Mouse (Mus musculus): ENCODE results near the gene Sdccag8. TPM values are rescaled to one million over a fixed set of nuclear protein-coding genes. Genes with fewer than 3 reads are reported as not detected.
A peak's percentile ranks its signal among the peaks of the same experiment; 100 is the strongest.

Sdccag8 gene
- polyA plus RNA-seq, 1 experiment from 2014 or later: 15.2 TPM

GRCm38 (mm10) chr1:176848613-176849290, 34.3 kb downstream of the Sdccag8 start:
- Histone ChIP-seq H3K27me3 (no peaks in the 10 kb centered on the region), H3K4me2 (no peak overlapping the region), H3K9ac (no peak overlapping the region), H3K4me1 (peaks cover 13% of the 10 kb centered on the region; the same call in 1 of the 2 replicates), H3K27ac (peak overlapping the region; percentile 54; the same call in 1 of the 2 replicates), H3K36me3 (peaks cover 19% of the 10 kb centered on the region; the same call in 1 of the 2 replicates), H3K4me3 (no peak overlapping the region), H3K9me3 (no peaks in the 10 kb centered on the region)
- ATAC-seq (ENCODE audit: insufficient number of reproducible peaks, low FRiP score, low TSS enrichment, low read depth): no peak
- WGBS: 51% methylated on average over 11 of the region's 11 CpGs

DNA sequence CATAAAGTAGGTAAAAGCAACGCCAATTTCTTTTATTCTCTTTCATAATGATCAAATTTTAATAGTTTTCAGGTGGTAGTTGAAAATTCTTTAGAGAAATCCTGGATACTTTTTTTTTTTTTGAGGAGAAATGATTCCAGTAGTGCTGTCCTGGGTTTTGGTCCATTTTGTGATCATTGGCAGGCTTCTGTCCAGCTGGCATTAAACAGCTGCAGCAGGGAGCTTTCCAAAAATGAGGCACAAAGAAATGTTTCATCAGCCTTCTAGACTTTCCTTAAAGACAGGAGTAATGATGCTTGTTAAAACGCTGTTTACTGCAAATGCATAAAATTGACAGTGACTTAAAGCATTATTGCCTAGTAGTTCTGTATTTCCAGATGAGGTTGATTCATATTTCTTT, 34.9 kb downstream of the Sdccag8 start:
- H3K4me2 ChIP-seq: no peak overlapping the region
- ATAC-seq (ENCODE audit: insufficient number of reproducible peaks, low FRiP score, low TSS enrichment, low read depth): no peak
- peaks cover 13% of the 10 kb centered on the region; the same call in 1 of the 2 replicates for H3K4me1 ChIP-seq
- H3K4me3 ChIP-seq: no peak overlapping the region
- no peak overlapping the region for H3K9ac ChIP-seq
- H3K27ac ChIP-seq: no peak overlapping the region
- H3K27me3 ChIP-seq: no peaks in the 10 kb centered on the region
- 49% methylated on average over 2 of the region's 2 CpGs for WGBS
- peaks cover 19% of the 10 kb centered on the region; the same call in 1 of the 2 replicates for H3K36me3 ChIP-seq
- no peaks in the 10 kb centered on the region for H3K9me3 ChIP-seq

DNA sequence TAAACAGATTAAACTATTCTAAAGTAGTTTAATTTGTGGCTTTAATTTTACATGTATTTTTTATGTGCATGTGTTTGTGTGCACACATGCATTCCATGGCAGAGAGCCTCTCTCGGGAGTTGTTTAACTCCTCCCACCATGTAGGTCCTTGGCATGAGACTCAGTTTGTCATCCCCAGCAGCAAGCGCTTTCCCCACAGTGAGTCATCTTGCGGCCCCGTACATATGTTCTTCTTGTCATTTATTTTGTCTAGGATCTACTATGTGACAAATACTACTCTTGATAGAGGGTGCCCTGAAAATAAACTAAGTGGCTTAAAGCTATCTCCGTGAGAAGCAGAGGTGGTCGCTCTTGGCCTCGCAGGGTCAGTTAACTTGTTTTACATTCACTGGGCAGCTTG, 36.9 kb downstream of the Sdccag8 start:
- H3K36me3 ChIP-seq: peaks cover 18% of the 10 kb centered on the region; the same call in 1 of the 2 replicates
- 90% methylated on average over 7 of the region's 7 CpGs for whole genome bisulfite sequencing
- ATAC-seq (ENCODE audit: insufficient number of reproducible peaks, low FRiP score, low TSS enrichment, low read depth): no peak
- no peak overlapping the region for H3K27ac ChIP-seq
- H3K9ac ChIP-seq: no peak overlapping the region
- H3K4me2 ChIP-seq: no peak overlapping the region
- H3K4me3 ChIP-seq: no peak overlapping the region
- H3K27me3 ChIP-seq: no peaks in the 10 kb centered on the region
- H3K4me1 ChIP-seq: peaks cover 13% of the 10 kb centered on the region; the same call in 1 of the 2 replicates
- H3K9me3 ChIP-seq: no peaks in the 10 kb centered on the region

DNA sequence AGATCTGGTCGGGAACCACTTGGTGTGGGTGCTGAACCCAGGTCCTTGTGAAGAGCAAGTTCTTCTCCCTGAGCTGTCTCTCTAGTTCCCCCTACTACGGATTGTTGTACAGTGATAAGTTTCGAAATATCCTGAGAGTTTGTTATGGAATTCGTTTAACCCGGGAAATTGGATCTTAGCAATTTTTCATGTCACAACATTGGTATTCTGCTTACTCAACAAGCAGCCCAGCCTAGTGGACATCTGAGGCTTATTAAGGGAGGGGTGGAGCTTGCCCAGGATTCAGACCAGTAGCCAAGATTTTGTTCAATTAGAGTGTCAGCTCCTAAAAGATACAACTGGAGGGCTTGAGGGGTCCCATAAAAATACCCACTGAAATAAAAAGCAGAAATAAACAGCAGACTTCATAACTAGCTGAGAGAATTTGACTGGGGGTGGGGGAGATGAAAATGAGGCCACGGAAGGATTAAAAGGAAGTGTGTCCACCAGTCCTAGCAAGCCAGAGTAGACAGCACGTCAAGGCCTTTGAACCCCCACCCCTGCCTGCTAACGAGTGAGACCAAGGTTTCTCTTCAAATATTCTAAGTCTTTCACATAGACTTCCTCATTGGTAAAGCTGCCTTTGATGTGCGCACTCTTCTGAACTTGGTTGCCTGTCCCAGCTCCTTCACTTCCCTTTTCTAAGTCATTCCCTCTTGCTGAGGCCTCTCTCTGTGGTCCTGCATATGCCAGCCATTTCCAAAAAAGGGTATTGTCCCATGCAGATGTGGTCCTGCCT, 38.5 kb downstream of the Sdccag8 start:
- ATAC-seq (ENCODE audit: insufficient number of reproducible peaks, low FRiP score, low TSS enrichment, low read depth): no peak
- peaks cover 15% of the 10 kb centered on the region; the same call in 1 of the 2 replicates for H3K36me3 ChIP-seq
- WGBS: 68% methylated on average over 9 of the region's 9 CpGs

GRCm38 (mm10) chr1:176861981-176862644, 47.7 kb downstream of the Sdccag8 start:
- Histone ChIP-seq H3K4me1 (0 out of 2 replicates have a peak, but pooled peaks cover 3% of the 10 kb centered on the region), H3K9ac (no peak overlapping the region), H3K27ac (no peak overlapping the region), H3K4me2 (no peak overlapping the region), H3K36me3 (no peaks in the 10 kb centered on the region), H3K27me3 (no peaks in the 10 kb centered on the region), H3K9me3 (no peaks in the 10 kb centered on the region), H3K4me3 (no peak overlapping the region)
- 54% methylated on average over 9 of the region's 9 CpGs for WGBS
- no peak for ATAC-seq (ENCODE audit: insufficient number of reproducible peaks, low FRiP score, low TSS enrichment, low read depth)

More for the DNA sequence above, 38.5 kb downstream of the Sdccag8 start:
- H3K4me1 ChIP-seq: peaks cover 13% of the 10 kb centered on the region; the same call in 1 of the 2 replicates
- H3K9ac ChIP-seq: no peak overlapping the region
- no peaks in the 10 kb centered on the region for H3K9me3 ChIP-seq
- no peaks in the 10 kb centered on the region for H3K27me3 ChIP-seq
- H3K4me3 ChIP-seq: no peak overlapping the region
- no peak overlapping the region for H3K4me2 ChIP-seq
- no peak overlapping the region for H3K27ac ChIP-seq

DNA sequence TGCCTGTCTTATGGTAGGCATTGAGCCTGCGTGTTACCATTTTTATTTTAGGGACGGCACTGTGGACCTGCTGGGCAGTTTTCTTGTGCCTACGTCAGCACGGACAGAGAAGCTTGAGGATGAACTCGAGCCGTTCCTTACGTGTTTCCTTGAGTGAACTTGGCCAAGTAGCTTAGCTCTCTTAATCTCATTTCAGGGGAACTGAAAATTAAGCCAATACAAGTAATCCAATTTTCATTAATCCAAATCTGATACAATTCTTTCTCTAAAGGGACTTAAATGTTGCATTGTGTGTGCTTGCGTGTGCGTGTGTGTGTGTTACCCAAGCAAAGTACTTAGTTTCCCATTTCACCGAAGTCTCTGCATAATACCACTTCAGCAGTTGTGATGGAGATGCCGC, 56.0 kb downstream of the Sdccag8 start:
- WGBS: 93% methylated on average over 11 of the region's 11 CpGs
- Histone ChIP-seq H3K4me1 (0 out of 2 replicates have a peak, but pooled peaks cover 3% of the 10 kb centered on the region), H3K4me2 (no peak overlapping the region), H3K36me3 (peaks cover 9% of the 10 kb centered on the region; the same call in 1 of the 2 replicates), H3K27ac (no peak overlapping the region), H3K9me3 (no peaks in the 10 kb centered on the region), H3K27me3 (no peaks in the 10 kb centered on the region; the same call in 1 of the 2 replicates), H3K4me3 (no peak overlapping the region), H3K9ac (no peak overlapping the region)
- no peak for ATAC-seq (ENCODE audit: insufficient number of reproducible peaks, low FRiP score, low TSS enrichment, low read depth)

DNA sequence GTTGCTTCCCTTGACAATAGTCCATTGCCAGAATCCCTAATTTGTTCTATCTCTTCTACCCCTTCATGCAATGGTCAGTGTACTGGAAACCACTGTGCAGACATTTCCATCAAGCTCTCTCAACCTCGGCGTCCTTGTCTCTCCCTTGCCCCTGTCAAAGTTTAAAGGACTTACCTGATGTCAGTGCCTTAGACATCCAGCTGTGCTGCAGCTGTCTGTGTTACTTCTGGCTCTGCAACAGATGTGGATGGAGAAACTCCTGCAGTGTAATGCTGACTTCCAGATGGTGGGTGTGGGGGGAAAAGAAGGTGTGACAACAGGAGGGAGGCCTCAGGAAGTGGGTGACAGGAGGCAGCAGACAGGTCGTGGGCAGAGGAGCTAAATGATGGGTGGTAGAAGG, 57.5 kb downstream of the Sdccag8 start:
- Histone ChIP-seq H3K36me3 (peaks cover 9% of the 10 kb centered on the region; the same call in 1 of the 2 replicates), H3K27ac (no peak overlapping the region), H3K9ac (no peak overlapping the region), H3K9me3 (no peaks in the 10 kb centered on the region), H3K4me3 (no peak overlapping the region), H3K4me2 (no peak overlapping the region), H3K4me1 (no peaks in the 10 kb centered on the region), H3K27me3 (no peaks in the 10 kb centered on the region; the same call in 1 of the 2 replicates)
- WGBS: 16% methylated on average over 3 of the region's 3 CpGs
- ATAC-seq (ENCODE audit: insufficient number of reproducible peaks, low FRiP score, low TSS enrichment, low read depth): no peak

GRCm38 (mm10) chr1:176873463-176873862, 59.0 kb downstream of the Sdccag8 start:
- H3K9me3 ChIP-seq: no peaks in the 10 kb centered on the region
- no peak overlapping the region for H3K27ac ChIP-seq
- H3K4me1 ChIP-seq: no peaks in the 10 kb centered on the region
- H3K27me3 ChIP-seq: no peaks in the 10 kb centered on the region; the same call in 1 of the 2 replicates
- ATAC-seq (ENCODE audit: insufficient number of reproducible peaks, low FRiP score, low TSS enrichment, low read depth): no peak
- WGBS: 87% methylated on average over 9 of the region's 9 CpGs
- no peak overlapping the region for H3K4me2 ChIP-seq
- no peak overlapping the region for H3K9ac ChIP-seq
- H3K4me3 ChIP-seq: no peak overlapping the region
- peaks cover 7% of the 10 kb centered on the region; the same call in 1 of the 2 replicates for H3K36me3 ChIP-seq

DNA sequence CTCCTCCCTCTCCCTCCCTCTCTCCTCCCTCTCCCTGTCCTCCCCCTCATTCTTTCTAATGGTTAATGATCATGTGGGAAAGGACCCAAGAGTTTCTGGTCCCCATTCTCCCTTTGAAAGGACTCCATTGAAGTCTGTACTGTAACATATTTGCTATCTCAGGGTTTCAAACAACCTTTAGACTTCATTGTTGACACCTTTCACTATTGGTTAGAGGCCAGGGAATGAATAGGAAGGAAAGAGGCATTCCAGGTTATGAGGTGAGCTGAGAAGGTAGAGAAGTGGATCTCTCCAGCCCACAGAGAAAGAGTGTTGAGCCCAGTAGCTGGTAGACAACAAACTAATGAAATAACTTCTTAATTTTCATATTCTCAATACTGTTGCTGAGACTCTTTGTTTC, 59.7 kb downstream of the Sdccag8 start:
- Histone ChIP-seq H3K36me3 (0 out of 2 replicates have a peak, but pooled peaks cover 4% of the 10 kb centered on the region), H3K9ac (no peak overlapping the region), H3K27me3 (no peaks in the 10 kb centered on the region), H3K4me1 (no peaks in the 10 kb centered on the region), H3K27ac (no peak overlapping the region), H3K9me3 (no peaks in the 10 kb centered on the region), H3K4me3 (no peak overlapping the region), H3K4me2 (no peak overlapping the region)
- ATAC-seq (ENCODE audit: insufficient number of reproducible peaks, low FRiP score, low TSS enrichment, low read depth): no peak

DNA sequence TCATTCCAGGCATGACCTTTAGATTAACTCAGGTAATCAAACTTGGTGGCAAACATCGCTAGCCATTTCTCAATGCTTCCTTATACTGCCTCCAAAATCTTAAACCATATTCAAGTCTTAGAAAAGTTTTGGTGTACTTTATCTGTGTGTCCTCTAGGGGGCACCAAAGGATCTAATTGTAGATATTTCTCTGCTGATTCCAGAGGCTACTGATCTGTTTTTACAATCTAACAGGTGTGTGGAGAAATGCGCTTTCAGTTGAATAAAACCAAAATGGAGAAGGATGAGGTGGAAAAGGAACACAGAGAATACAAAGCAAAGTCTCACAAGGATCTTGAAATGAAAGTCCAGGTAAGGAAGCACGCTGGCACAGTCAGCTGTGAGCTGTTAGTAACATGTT, 63.3 kb downstream of the Sdccag8 start:
- no peak overlapping the region for H3K27ac ChIP-seq
- no peaks in the 10 kb centered on the region for H3K9me3 ChIP-seq
- no peak overlapping the region for H3K9ac ChIP-seq
- no peaks in the 10 kb centered on the region for H3K4me1 ChIP-seq
- no peak overlapping the region for H3K4me3 ChIP-seq
- H3K27me3 ChIP-seq: no peaks in the 10 kb centered on the region
- no peaks in the 10 kb centered on the region for H3K36me3 ChIP-seq
- no peak for ATAC-seq (ENCODE audit: insufficient number of reproducible peaks, low FRiP score, low TSS enrichment, low read depth)
- 28% methylated on average over 3 of the region's 3 CpGs for WGBS
- no peak overlapping the region for H3K4me2 ChIP-seq

- 65% methylated on average over 2 of the region's 2 CpGs for WGBS
Observed at GRCm38 (mm10) chr1:176879005-176879404, 64.5 kb downstream of the Sdccag8 start.

More at GRCm38 (mm10) chr1:176879005-176879404, 64.5 kb downstream of the Sdccag8 start:
- no peak for ATAC-seq (ENCODE audit: insufficient number of reproducible peaks, low FRiP score, low TSS enrichment, low read depth)
- Histone ChIP-seq H3K4me2 (no peak overlapping the region), H3K36me3 (no peaks in the 10 kb centered on the region), H3K9me3 (no peaks in the 10 kb centered on the region), H3K4me3 (no peak overlapping the region), H3K9ac (no peak overlapping the region), H3K27ac (no peak overlapping the region), H3K4me1 (no peaks in the 10 kb centered on the region), H3K27me3 (no peaks in the 10 kb centered on the region)

Measured in limb, embryonic 15.5 days (tissue).